Mouse (Mus musculus): ENCODE measurements around the gene Tmc2.

The Tmc2 gene

GRCm38 (mm10) chr2:130194894-130195293 lies at the start of gene Tmc2:
Gene Tmc2, plus strand, starts transcription at chr2:130195194.
- DNase-seq (ENCODE audit: extremely low read depth, low read depth), result no peak

GRCm38 (mm10) chr2:130146089-130146668 lies 48.8 kb upstream of the Tmc2 start:
- DNase-seq (ENCODE audit: extremely low read depth, low read depth), result no peak

- no peak for DNase-seq (ENCODE audit: extremely low read depth, low read depth)
Measured at GRCm38 (mm10) chr2:130155171-130155570, 39.8 kb upstream of the Tmc2 start.

GRCm38 (mm10) chr2:130155851-130156250 lies 39.1 kb upstream of the Tmc2 start:
- no peak for DNase-seq (ENCODE audit: extremely low read depth, low read depth)

GRCm38 (mm10) chr2:130157231-130158087 lies 37.5 kb upstream of the Tmc2 start:
- DNase-seq (ENCODE audit: extremely low read depth, low read depth), result no peak

- DNase-seq (ENCODE audit: extremely low read depth, low read depth), result no peak
Measured at GRCm38 (mm10) chr2:130158088-130158437, 36.9 kb upstream of the Tmc2 start.

GRCm38 (mm10) chr2:130162701-130163100 lies 32.3 kb upstream of the Tmc2 start:
- DNase-seq (ENCODE audit: extremely low read depth, low read depth), result no peak

GRCm38 (mm10) chr2:130166311-130167214 lies 28.4 kb upstream of the Tmc2 start:
- DNase-seq (ENCODE audit: extremely low read depth, low read depth), result peak; percentile 22

GRCm38 (mm10) chr2:130167861-130168260 lies 27.1 kb upstream of the Tmc2 start:
- no peak for DNase-seq (ENCODE audit: extremely low read depth, low read depth)

- no peak for DNase-seq (ENCODE audit: extremely low read depth, low read depth)
Measured at GRCm38 (mm10) chr2:130171674-130172073, 23.3 kb upstream of the Tmc2 start.

- DNase-seq (ENCODE audit: extremely low read depth, low read depth), result peak; percentile 22
Measured at GRCm38 (mm10) chr2:130176820-130177219, 18.2 kb upstream of the Tmc2 start.

GRCm38 (mm10) chr2:130178381-130178705 lies 16.7 kb upstream of the Tmc2 start:
- DNase-seq (ENCODE audit: extremely low read depth, low read depth), result no peak

GRCm38 (mm10) chr2:130178706-130179506 lies 16.1 kb upstream of the Tmc2 start, which contains the start of gene Snrpb:
Gene Snrpb, minus strand, starts transcription at chr2:130179403.
- DNase-seq (ENCODE audit: extremely low read depth, low read depth), result peak; percentile 75

- no peak for DNase-seq (ENCODE audit: extremely low read depth, low read depth)
Measured at GRCm38 (mm10) chr2:130179507-130180019, 15.4 kb upstream of the Tmc2 start.

- DNase-seq (ENCODE audit: extremely low read depth, low read depth), result no peak
Measured at GRCm38 (mm10) chr2:130188391-130188790, 6.6 kb upstream of the Tmc2 start.

GRCm38 (mm10) chr2:130200961-130201360 lies 6.0 kb downstream of the Tmc2 start:
- no peak for DNase-seq (ENCODE audit: extremely low read depth, low read depth)

- DNase-seq (ENCODE audit: extremely low read depth, low read depth), result no peak
Measured at GRCm38 (mm10) chr2:130207376-130207775, 12.4 kb downstream of the Tmc2 start.

GRCm38 (mm10) chr2:130207996-130208395 lies 13.0 kb downstream of the Tmc2 start:
- DNase-seq (ENCODE audit: extremely low read depth, low read depth), result no peak

- no peak for DNase-seq (ENCODE audit: extremely low read depth, low read depth)
Measured at GRCm38 (mm10) chr2:130209636-130210035, 14.6 kb downstream of the Tmc2 start.

GRCm38 (mm10) chr2:130211581-130211980 lies 16.6 kb downstream of the Tmc2 start:
- DNase-seq (ENCODE audit: extremely low read depth, low read depth), result no peak

- DNase-seq (ENCODE audit: extremely low read depth, low read depth), result peak; percentile 43
Measured at GRCm38 (mm10) chr2:130246912-130247311, 51.9 kb downstream of the Tmc2 start.
